Mouse (Mus musculus) bone marrow macrophage, adult 2 months (primary cell): ENCODE results near the gene Fhit. TPM values are rescaled to one million over a fixed set of nuclear protein-coding genes. Genes with fewer than 3 reads are reported as not detected.
"Not testable (repeated sequence)": the region's sequence is repeated elsewhere in the genome, so short reads cannot be mapped to it uniquely, and the experiment has no call there.

Experiments
- H3K27ac ChIP-seq: 2 replicates; pipeline ENCODE4 v1.5.1; 2012; ENCODE audit warnings: low read depth, low read length; ENCODE audit not compliant: insufficient read depth
- H3K4me1 ChIP-seq: 2 replicates; pipeline ENCODE4 v1.6.1; 2012; ENCODE audit warnings: low read length; ENCODE audit not compliant: control insufficient read depth, insufficient read depth
- H3K4me3 ChIP-seq: 2 replicates; pipeline ENCODE4 v1.5.1; 2012; ENCODE audit warnings: mild to moderate bottlenecking, low read length, moderate library complexity; ENCODE audit not compliant: insufficient read depth
- CTCF ChIP-seq: IDR thresholded peaks from 2 replicates; pipeline ENCODE4 v1.5.1; 2012; ENCODE audit warnings: low read depth, mild to moderate bottlenecking, low read length, moderate library complexity
- POLR2A ChIP-seq: IDR thresholded peaks from 2 replicates; pipeline ENCODE4 v1.6.1; 2012; ENCODE audit warnings: mild to moderate bottlenecking, low read depth, low read length, borderline replicate concordance
- polyA plus RNA-seq: library from polyadenylated mRNA; stranded (reverse); fragments of >200 nt; gene quantifications from 2 replicates; pipeline ENCODE4 v1.2.4, GENCODE M21; 2012; ENCODE audit not compliant: missing spikeins, insufficient read depth, insufficient read length

Fhit gene
- polyA plus RNA-seq, 1 experiment = 3.4 TPM

DNA sequence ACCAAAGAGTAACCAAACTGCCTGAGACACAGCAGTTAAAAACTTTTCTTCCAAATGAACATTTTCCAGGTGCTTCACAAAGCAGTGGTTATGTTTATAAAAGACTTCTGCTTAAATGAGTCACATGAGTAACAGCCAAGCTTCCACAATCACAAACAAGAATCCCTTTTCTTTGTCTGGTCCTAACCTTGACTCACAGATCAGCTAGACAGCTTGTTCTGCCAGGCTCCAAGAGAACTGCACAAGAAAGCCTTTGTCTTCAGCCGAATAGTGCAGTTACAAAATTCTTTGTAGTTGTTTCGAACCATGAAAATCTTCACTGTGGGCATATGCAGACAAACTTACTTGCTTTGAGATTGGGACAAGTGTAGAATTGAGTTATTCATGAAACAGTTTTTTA is 1201.4 kb downstream of the Fhit start:
- H3K4me3 ChIP-seq = no peak overlapping the region
- no peaks in the 10 kb centered on the region for H3K4me1 ChIP-seq
- H3K27ac ChIP-seq = no peak overlapping the region
- TF ChIP-seq CTCF (no peak), POLR2A (no peak)

DNA sequence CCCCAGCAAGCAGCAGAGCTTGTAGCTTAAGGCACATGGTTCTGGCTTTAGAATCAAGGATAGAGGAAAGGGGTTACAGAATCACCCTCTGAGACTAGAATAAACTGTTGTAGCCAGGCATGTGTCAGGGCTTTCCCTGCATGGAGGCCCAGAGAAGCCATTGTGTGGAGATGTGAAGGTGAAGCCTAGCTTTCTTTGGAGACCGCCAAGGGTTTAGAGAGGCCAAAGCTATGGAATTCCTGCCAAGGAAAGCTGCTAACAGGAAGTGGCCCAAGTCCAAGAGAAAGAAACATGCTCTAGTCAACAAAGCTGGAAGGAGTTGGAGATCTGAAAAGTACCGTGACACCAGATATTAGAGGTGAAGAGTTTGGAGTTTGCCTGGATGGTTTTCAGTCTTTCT is 1262.3 kb downstream of the Fhit start:
- Histone ChIP-seq H3K27ac (no peak overlapping the region), H3K4me3 (no peak overlapping the region), H3K4me1 (no peaks in the 10 kb centered on the region)
- no peak for TF ChIP-seq CTCF
- no peak for TF ChIP-seq POLR2A

DNA sequence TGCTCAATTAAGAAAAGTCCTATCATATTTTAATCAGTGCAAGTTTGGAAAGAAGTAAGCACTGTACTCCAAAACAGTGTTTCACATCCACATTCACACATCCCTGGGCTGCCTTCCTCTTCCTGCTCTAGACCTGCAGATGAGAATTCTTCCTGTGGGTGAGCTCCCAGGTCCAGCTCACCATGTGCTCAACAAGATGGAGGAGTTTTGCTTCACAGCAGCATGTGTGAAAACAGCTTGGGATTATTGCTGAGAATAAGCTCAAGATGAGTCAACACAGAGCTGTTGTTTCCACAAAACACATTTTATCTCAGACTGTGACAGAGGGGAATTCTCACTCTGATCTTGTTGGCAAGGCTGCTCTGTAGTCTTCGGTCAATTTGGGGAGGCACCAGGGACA is 1265.3 kb downstream of the Fhit start:
- no peak overlapping the region for H3K4me3 ChIP-seq

DNA sequence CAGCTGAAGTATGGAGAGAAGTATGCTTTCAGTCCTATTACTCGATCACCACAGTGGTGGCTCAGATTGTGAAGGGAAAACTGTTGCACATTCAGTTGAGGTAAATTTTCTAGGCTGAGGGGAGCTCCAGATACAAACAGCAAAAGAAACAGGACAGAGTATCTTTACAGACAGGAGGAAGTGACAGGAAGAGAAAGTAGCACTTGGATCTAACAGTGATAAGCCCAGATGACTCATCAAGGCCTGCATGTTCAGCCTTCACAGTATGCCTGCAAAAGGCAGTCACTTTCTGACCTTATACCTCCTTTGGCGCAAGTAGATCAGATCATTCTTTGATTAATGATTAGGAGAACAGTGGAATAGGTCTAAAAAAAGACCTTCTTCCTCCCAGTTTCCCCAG is 1309.8 kb downstream of the Fhit start:
- no peak for TF ChIP-seq CTCF
- TF ChIP-seq POLR2A = no peak
- H3K4me3 ChIP-seq = no peak overlapping the region

More for the DNA sequence above, 1265.3 kb downstream of the Fhit start:
- no peaks in the 10 kb centered on the region for H3K4me1 ChIP-seq
- TF ChIP-seq CTCF (no peak), POLR2A (no peak)
- no peak overlapping the region for H3K27ac ChIP-seq

GRCm38 (mm10) chr14:9832290-9832689 is 1329.5 kb downstream of the Fhit start:
- H3K4me1 ChIP-seq = peaks cover 13% of the 10 kb centered on the region
- peak overlapping the region; percentile 41 for H3K27ac ChIP-seq
- no peak overlapping the region for H3K4me3 ChIP-seq
- TF ChIP-seq POLR2A (no peak), CTCF (no peak)

More for the DNA sequence above, 1309.8 kb downstream of the Fhit start:
- Histone ChIP-seq H3K27ac (no peak overlapping the region), H3K4me1 (no peaks in the 10 kb centered on the region; the same call in 1 of the 2 replicates)

- H3K4me1 ChIP-seq = peaks cover 13% of the 10 kb centered on the region
- H3K27ac ChIP-seq = peak overlapping the region; percentile 23; the same call in 1 of the 2 replicates
- not testable (repeated sequence) for H3K4me3 ChIP-seq
Observed at GRCm38 (mm10) chr14:9828699-9829240, 1333.1 kb downstream of the Fhit start.

DNA sequence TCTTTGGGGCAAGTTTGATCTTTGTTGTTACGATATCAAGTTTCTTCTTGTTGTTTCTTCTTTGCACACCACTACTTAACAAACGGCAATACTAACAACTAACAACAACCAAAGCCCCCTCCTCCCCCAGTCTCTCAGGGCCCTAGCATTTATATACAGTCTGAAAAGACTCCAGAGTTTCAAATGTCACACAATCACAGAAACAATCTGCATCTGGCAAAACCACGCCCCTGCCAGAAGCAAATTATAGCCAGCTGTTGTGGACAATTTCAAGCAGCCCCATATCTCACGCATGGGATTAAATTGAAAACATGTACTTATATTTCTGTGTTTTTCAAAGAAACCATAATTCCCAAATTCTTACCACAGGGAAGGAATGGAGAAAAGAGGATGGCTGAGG is 1345.9 kb downstream of the Fhit start:
- Histone ChIP-seq H3K4me3 (no peak overlapping the region), H3K4me1 (no peaks in the 10 kb centered on the region), H3K27ac (no peak overlapping the region)
- no peak for TF ChIP-seq CTCF
- TF ChIP-seq POLR2A = no peak

DNA sequence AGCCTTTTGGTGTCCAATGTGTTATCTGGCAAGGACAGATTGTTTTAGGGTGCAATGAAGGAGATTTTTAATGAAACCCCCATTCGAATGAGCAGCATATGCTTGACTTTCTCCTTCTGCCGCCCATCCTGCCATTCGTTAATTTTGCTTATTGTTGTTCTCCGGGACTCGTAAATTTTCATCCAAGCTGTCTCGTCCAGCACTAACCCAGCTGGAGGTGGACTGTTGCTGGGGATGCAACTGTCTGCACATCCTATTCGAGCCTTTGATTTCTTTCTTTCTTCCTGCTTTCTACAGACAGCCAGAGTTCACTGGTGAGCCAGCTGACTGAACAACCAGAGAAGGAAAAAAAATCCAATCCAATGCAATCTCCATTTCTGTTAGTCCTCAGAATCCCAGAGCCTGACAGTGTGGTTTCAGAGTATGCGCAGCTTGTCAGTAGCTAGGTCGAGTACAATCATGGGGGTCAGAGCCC is 1350.0 kb downstream of the Fhit start:
- TF ChIP-seq CTCF = no peak
- Histone ChIP-seq H3K4me1 (no peaks in the 10 kb centered on the region), H3K4me3 (no peak overlapping the region), H3K27ac (no peak overlapping the region)

GRCm38 (mm10) chr14:9811177-9811846 is 1350.5 kb downstream of the Fhit start:
- TF ChIP-seq POLR2A (no peak), CTCF (no peak)
- H3K4me3 ChIP-seq = no peak overlapping the region
- no peaks in the 10 kb centered on the region for H3K4me1 ChIP-seq
- H3K27ac ChIP-seq = no peak overlapping the region

DNA sequence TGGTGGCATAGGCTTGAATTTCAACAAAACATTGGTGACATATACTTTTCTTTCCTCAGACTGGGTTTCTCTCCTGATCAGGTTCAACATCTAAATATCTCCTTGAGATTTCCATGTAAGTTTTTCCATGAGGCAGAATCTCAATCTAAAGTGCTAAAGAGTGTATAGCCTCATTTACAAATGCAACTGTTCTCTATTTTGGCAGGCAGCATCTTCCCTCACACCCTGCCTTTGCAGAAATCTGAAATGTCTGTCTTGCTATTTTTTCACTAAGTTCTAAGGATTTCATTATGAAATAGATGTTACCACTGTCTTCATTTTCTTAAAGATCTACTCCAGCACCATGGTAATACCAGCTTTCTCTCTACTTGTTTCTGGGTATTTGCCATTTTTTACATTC is 1368.4 kb downstream of the Fhit start:
- Histone ChIP-seq H3K4me1 (no peaks in the 10 kb centered on the region), H3K4me3 (no peak overlapping the region), H3K27ac (no peak overlapping the region)
- no peak for TF ChIP-seq POLR2A
- TF ChIP-seq CTCF = no peak

DNA sequence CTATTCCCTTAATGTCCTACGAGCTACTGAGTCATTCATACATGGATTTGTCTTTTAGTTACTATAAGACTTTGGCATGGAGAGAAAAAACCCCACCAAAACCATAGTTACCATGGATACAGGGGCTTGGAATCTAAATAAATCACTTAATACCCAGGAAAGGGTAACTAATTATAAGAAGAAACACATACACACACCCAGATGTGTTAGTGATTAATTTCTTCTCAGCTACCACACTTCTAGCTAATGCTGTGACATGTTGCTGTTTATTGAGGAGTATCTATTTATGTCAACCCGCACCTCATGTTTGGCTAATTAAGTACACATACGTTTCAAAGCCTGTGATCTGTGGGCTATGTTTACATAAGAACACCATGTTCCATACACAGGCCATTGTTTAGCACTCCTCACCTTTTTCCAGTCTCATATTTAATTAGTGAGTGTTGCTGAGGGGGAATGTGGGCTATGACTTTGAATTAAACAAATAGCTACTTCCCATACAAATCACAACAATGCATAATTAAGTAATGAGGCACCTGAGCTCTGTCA is 1373.4 kb downstream of the Fhit start:
- Histone ChIP-seq H3K4me3 (no peak overlapping the region), H3K4me1 (no peaks in the 10 kb centered on the region), H3K27ac (no peak overlapping the region)
- TF ChIP-seq CTCF = no peak
- TF ChIP-seq POLR2A = no peak
